Mouse (Mus musculus): Measurements from ENCODE around the gene Myadm. TPM values are rescaled to one million over a fixed set of nuclear protein-coding genes. Genes with fewer than 3 reads are reported as not detected.

Gene Myadm
- polyA plus RNA-seq, 1 experiment from 2014 or later, result 221 TPM

GRCm38 (mm10) chr7:3292791-3293190 is 3.9 kb downstream of the Myadm start:
- no peaks in the 10 kb centered on the region for H3K27me3 ChIP-seq (ENCODE audit: control insufficient read depth, insufficient read depth, low read length)
- peak overlapping the region; percentile 84 for H3K9ac ChIP-seq (ENCODE audit: low read depth, low read length)
- H3K4me3 ChIP-seq (ENCODE audit: low read depth, low read length), result peak overlapping the region; percentile 62
- peak overlapping the region; percentile 83 for H3K4me2 ChIP-seq
- H3K27ac ChIP-seq (ENCODE audit: low read depth, low read length), result peak overlapping the region; percentile 96
- peak; percentile 74 for ATAC-seq (replicated peaks; ENCODE audit: insufficient number of reproducible peaks, low FRiP score, low TSS enrichment)
- peaks cover 34% of the 10 kb centered on the region; the same call in 1 of the 2 replicates for H3K4me1 ChIP-seq (ENCODE audit: control insufficient read depth, insufficient read depth, low read length)
- WGBS (ENCODE audit: insufficient replicate concordance), result under 1% methylated on average over 14 of the region's 14 CpGs
- no peaks in the 10 kb centered on the region for H3K9me3 ChIP-seq (replicated peaks; ENCODE audit: control insufficient read depth, low read length)
- H3K36me3 ChIP-seq (ENCODE audit: control insufficient read depth, insufficient read depth, low read length), result peaks cover 10% of the 10 kb centered on the region

- Histone ChIP-seq H3K36me3 (ENCODE audit: control insufficient read depth, insufficient read depth, low read length) (peaks cover 18% of the 10 kb centered on the region), H3K4me2 (no peak overlapping the region), H3K27me3 (ENCODE audit: control insufficient read depth, insufficient read depth, low read length) (no peaks in the 10 kb centered on the region), H3K9me3 (replicated peaks; ENCODE audit: control insufficient read depth, low read length) (no peaks in the 10 kb centered on the region), H3K4me1 (ENCODE audit: control insufficient read depth, insufficient read depth, low read length) (peaks cover 42% of the 10 kb centered on the region), H3K27ac (ENCODE audit: low read depth, low read length) (no peak overlapping the region), H3K4me3 (ENCODE audit: low read depth, low read length) (no peak overlapping the region), H3K9ac (ENCODE audit: low read depth, low read length) (no peak overlapping the region)
- WGBS (ENCODE audit: insufficient replicate concordance), result 94% methylated on average over 1 of the region's 1 CpGs
- no peak for ATAC-seq (replicated peaks; ENCODE audit: insufficient number of reproducible peaks, low FRiP score, low TSS enrichment)
These were observed 5.9 kb downstream of the Myadm start for GRCm38 (mm10) chr7:3294794-3295193.

- peaks cover 19% of the 10 kb centered on the region for H3K36me3 ChIP-seq (ENCODE audit: control insufficient read depth, insufficient read depth, low read length)
- H3K27ac ChIP-seq (ENCODE audit: low read depth, low read length), result no peak overlapping the region
- H3K9ac ChIP-seq (ENCODE audit: low read depth, low read length), result no peak overlapping the region
- H3K4me2 ChIP-seq, result no peak overlapping the region
- no peak for ATAC-seq (replicated peaks; ENCODE audit: insufficient number of reproducible peaks, low FRiP score, low TSS enrichment)
- H3K4me1 ChIP-seq (ENCODE audit: control insufficient read depth, insufficient read depth, low read length), result peaks cover 41% of the 10 kb centered on the region
- no peak overlapping the region for H3K4me3 ChIP-seq (ENCODE audit: low read depth, low read length)
- H3K27me3 ChIP-seq (ENCODE audit: control insufficient read depth, insufficient read depth, low read length), result no peaks in the 10 kb centered on the region
- 76% methylated on average over 5 of the region's 5 CpGs for WGBS (ENCODE audit: insufficient replicate concordance)
- H3K9me3 ChIP-seq (replicated peaks; ENCODE audit: control insufficient read depth, low read length), result no peaks in the 10 kb centered on the region
These were observed 6.6 kb downstream of the Myadm start for GRCm38 (mm10) chr7:3295321-3296110.

- H3K27ac ChIP-seq (ENCODE audit: low read depth, low read length), result no peak overlapping the region
- H3K9me3 ChIP-seq (replicated peaks; ENCODE audit: control insufficient read depth, low read length), result no peaks in the 10 kb centered on the region
- H3K4me3 ChIP-seq (ENCODE audit: low read depth, low read length), result no peak overlapping the region
- H3K4me1 ChIP-seq (ENCODE audit: control insufficient read depth, insufficient read depth, low read length), result peaks cover 40% of the 10 kb centered on the region
- no peaks in the 10 kb centered on the region for H3K27me3 ChIP-seq (ENCODE audit: control insufficient read depth, insufficient read depth, low read length)
- H3K36me3 ChIP-seq (ENCODE audit: control insufficient read depth, insufficient read depth, low read length), result peaks cover 19% of the 10 kb centered on the region
- no peak overlapping the region; the same call in 1 of the 2 replicates for H3K4me2 ChIP-seq
- 88% methylated on average over 16 of the region's 16 CpGs for WGBS (ENCODE audit: insufficient replicate concordance)
- ATAC-seq (replicated peaks; ENCODE audit: insufficient number of reproducible peaks, low FRiP score, low TSS enrichment), result no peak
- H3K9ac ChIP-seq (ENCODE audit: low read depth, low read length), result no peak overlapping the region
These were observed 7.8 kb downstream of the Myadm start for GRCm38 (mm10) chr7:3296711-3297110.

- ATAC-seq (replicated peaks; ENCODE audit: insufficient number of reproducible peaks, low FRiP score, low TSS enrichment), result no peak
- H3K27me3 ChIP-seq (ENCODE audit: control insufficient read depth, insufficient read depth, low read length), result peaks cover 25% of the 10 kb centered on the region
- no peak overlapping the region for H3K4me3 ChIP-seq (ENCODE audit: low read depth, low read length)
- WGBS (ENCODE audit: insufficient replicate concordance), result 53% methylated on average over 7 of the region's 7 CpGs
- no peak overlapping the region for H3K9ac ChIP-seq (ENCODE audit: low read depth, low read length)
- H3K4me1 ChIP-seq (ENCODE audit: control insufficient read depth, insufficient read depth, low read length), result peaks cover 30% of the 10 kb centered on the region
- H3K4me2 ChIP-seq, result no peak overlapping the region
- peaks cover 12% of the 10 kb centered on the region; the same call in 1 of the 2 replicates for H3K36me3 ChIP-seq (ENCODE audit: control insufficient read depth, insufficient read depth, low read length)
- no peak overlapping the region for H3K27ac ChIP-seq (ENCODE audit: low read depth, low read length)
- H3K9me3 ChIP-seq (replicated peaks; ENCODE audit: control insufficient read depth, low read length), result no peaks in the 10 kb centered on the region
These were observed 11.2 kb downstream of the Myadm start for GRCm38 (mm10) chr7:3299941-3300617.

GRCm38 (mm10) chr7:3300891-3301627 is 12.2 kb downstream of the Myadm start:
- no peak overlapping the region for H3K4me2 ChIP-seq
- no peak overlapping the region for H3K27ac ChIP-seq (ENCODE audit: low read depth, low read length)
- H3K9ac ChIP-seq (ENCODE audit: low read depth, low read length), result no peak overlapping the region
- peaks cover 27% of the 10 kb centered on the region for H3K4me1 ChIP-seq (ENCODE audit: control insufficient read depth, insufficient read depth, low read length)
- peaks cover 34% of the 10 kb centered on the region for H3K27me3 ChIP-seq (ENCODE audit: control insufficient read depth, insufficient read depth, low read length)
- H3K36me3 ChIP-seq (ENCODE audit: control insufficient read depth, insufficient read depth, low read length), result peaks cover 12% of the 10 kb centered on the region; the same call in 1 of the 2 replicates
- 40% methylated on average over 8 of the region's 8 CpGs for WGBS (ENCODE audit: insufficient replicate concordance)
- no peak overlapping the region for H3K4me3 ChIP-seq (ENCODE audit: low read depth, low read length)
- no peaks in the 10 kb centered on the region for H3K9me3 ChIP-seq (replicated peaks; ENCODE audit: control insufficient read depth, low read length)
- ATAC-seq (replicated peaks; ENCODE audit: insufficient number of reproducible peaks, low FRiP score, low TSS enrichment), result no peak

- ATAC-seq (replicated peaks; ENCODE audit: insufficient number of reproducible peaks, low FRiP score, low TSS enrichment), result no peak
- Histone ChIP-seq H3K36me3 (ENCODE audit: control insufficient read depth, insufficient read depth, low read length) (peaks cover 12% of the 10 kb centered on the region; the same call in 1 of the 2 replicates), H3K9me3 (replicated peaks; ENCODE audit: control insufficient read depth, low read length) (no peaks in the 10 kb centered on the region), H3K9ac (ENCODE audit: low read depth, low read length) (peak overlapping the region; percentile 62), H3K27me3 (ENCODE audit: control insufficient read depth, insufficient read depth, low read length) (peaks cover 37% of the 10 kb centered on the region), H3K4me2 (peak overlapping the region; percentile 87), H3K4me1 (ENCODE audit: control insufficient read depth, insufficient read depth, low read length) (peaks cover 24% of the 10 kb centered on the region), H3K27ac (ENCODE audit: low read depth, low read length) (peak overlapping the region; percentile 57; the same call in 1 of the 2 replicates), H3K4me3 (ENCODE audit: low read depth, low read length) (peak overlapping the region; percentile 45)
- WGBS (ENCODE audit: insufficient replicate concordance), result 6% methylated on average over 33 of the region's 33 CpGs
These were observed 13.0 kb downstream of the Myadm start for GRCm38 (mm10) chr7:3301628-3302555.

Data from heart, embryonic 11.5 days (tissue).